Mouse (Mus musculus): ENCODE data around the gene Ppm1d. TPM values are rescaled to one million over a fixed set of nuclear protein-coding genes. Genes with fewer than 3 reads are reported as not detected.
A peak's percentile ranks its signal among the peaks of the same experiment; 100 is the strongest.

Ppm1d gene
- 26.5 and 28.4 TPM in 2 replicates for polyA plus RNA-seq (2014; fragmentation: Nextera tagmentation; extraction: Ambion mirVana)

GRCm38 (mm10) chr11:85310713-85311574 lies at the start of gene Ppm1d:
Gene Ppm1d (plus strand): TSS chr11:85311244.
- Histone ChIP-seq H3K36me3 (ENCODE audit: control insufficient read depth, insufficient read depth, low read length) (no peaks in the 10 kb centered on the region), H3K27ac (ENCODE audit: low read depth, low read length) (peak within 1 kb of the TSS; percentile 79), H3K9me3 (ENCODE audit: control insufficient read depth, low read length) (no peaks in the 10 kb centered on the region), H3K4me3 (ENCODE audit: low read depth, low read length) (peak within 1 kb of the TSS; percentile 67), H3K27me3 (ENCODE audit: control insufficient read depth, insufficient read depth, low read length) (no peaks in the 10 kb centered on the region), H3K9ac (ENCODE audit: low read depth, low read length) (peak within 1 kb of the TSS; percentile 91), H3K4me2 (replicated peaks; ENCODE audit: low read depth, low read length) (peak within 1 kb of the TSS; percentile 91), H3K4me1 (replicated peaks; ENCODE audit: control insufficient read depth, insufficient read depth, low read length) (no peaks in the 10 kb centered on the region; the same call in 1 of the 2 replicates)
- peak; percentile 95 for ATAC-seq (ENCODE audit: low FRiP score)
- WGBS = under 1% methylated on average over 59 of the region's 78 CpGs
- peak; percentile 100 for DNase-seq (ENCODE audit: low spot score)

- WGBS = 64% methylated on average over 5 of the region's 5 CpGs
- DNase-seq (ENCODE audit: low spot score) = no peak
- no peaks in the 10 kb centered on the region for H3K4me1 ChIP-seq (replicated peaks; ENCODE audit: control insufficient read depth, insufficient read depth, low read length)
- ATAC-seq (ENCODE audit: low FRiP score) = no peak
- no peak overlapping the region for H3K9ac ChIP-seq (ENCODE audit: low read depth, low read length)
- no peak overlapping the region for H3K27ac ChIP-seq (ENCODE audit: low read depth, low read length)
- no peaks in the 10 kb centered on the region for H3K36me3 ChIP-seq (ENCODE audit: control insufficient read depth, insufficient read depth, low read length)
- H3K9me3 ChIP-seq (ENCODE audit: control insufficient read depth, low read length) = no peaks in the 10 kb centered on the region
- no peaks in the 10 kb centered on the region for H3K27me3 ChIP-seq (ENCODE audit: control insufficient read depth, insufficient read depth, low read length)
- H3K4me2 ChIP-seq (replicated peaks; ENCODE audit: low read depth, low read length) = no peak overlapping the region
- no peak overlapping the region for H3K4me3 ChIP-seq (ENCODE audit: low read depth, low read length)
These were observed 46.4 kb upstream of the Ppm1d start for GRCm38 (mm10) chr11:85264635-85265034.

- no peak overlapping the region for H3K27ac ChIP-seq (ENCODE audit: low read depth, low read length)
- WGBS = 84% methylated on average over 1 of the region's 1 CpGs
- no peak for ATAC-seq (ENCODE audit: low FRiP score)
- no peaks in the 10 kb centered on the region for H3K4me1 ChIP-seq (replicated peaks; ENCODE audit: control insufficient read depth, insufficient read depth, low read length)
- H3K9me3 ChIP-seq (ENCODE audit: control insufficient read depth, low read length) = no peaks in the 10 kb centered on the region
- H3K4me3 ChIP-seq (ENCODE audit: low read depth, low read length) = no peak overlapping the region
- no peaks in the 10 kb centered on the region for H3K36me3 ChIP-seq (ENCODE audit: control insufficient read depth, insufficient read depth, low read length)
- H3K4me2 ChIP-seq (replicated peaks; ENCODE audit: low read depth, low read length) = no peak overlapping the region
- no peaks in the 10 kb centered on the region for H3K27me3 ChIP-seq (ENCODE audit: control insufficient read depth, insufficient read depth, low read length)
- H3K9ac ChIP-seq (ENCODE audit: low read depth, low read length) = no peak overlapping the region
- DNase-seq (ENCODE audit: low spot score) = no peak
These were observed 43.7 kb upstream of the Ppm1d start for GRCm38 (mm10) chr11:85267393-85267792.

GRCm38 (mm10) chr11:85270631-85271030 lies 40.4 kb upstream of the Ppm1d start:
- Histone ChIP-seq H3K4me3 (ENCODE audit: low read depth, low read length) (no peak overlapping the region), H3K27me3 (ENCODE audit: control insufficient read depth, insufficient read depth, low read length) (no peaks in the 10 kb centered on the region), H3K9ac (ENCODE audit: low read depth, low read length) (no peak overlapping the region), H3K4me1 (replicated peaks; ENCODE audit: control insufficient read depth, insufficient read depth, low read length) (no peaks in the 10 kb centered on the region), H3K27ac (ENCODE audit: low read depth, low read length) (no peak overlapping the region), H3K4me2 (replicated peaks; ENCODE audit: low read depth, low read length) (no peak overlapping the region), H3K9me3 (ENCODE audit: control insufficient read depth, low read length) (no peaks in the 10 kb centered on the region), H3K36me3 (ENCODE audit: control insufficient read depth, insufficient read depth, low read length) (no peaks in the 10 kb centered on the region)
- 53% methylated on average over 3 of the region's 3 CpGs for WGBS
- ATAC-seq (ENCODE audit: low FRiP score) (no peak), DNase-seq (ENCODE audit: low spot score) (peak; percentile 50)

- DNase-seq (ENCODE audit: low spot score) = no peak
- Histone ChIP-seq H3K36me3 (ENCODE audit: control insufficient read depth, insufficient read depth, low read length) (no peaks in the 10 kb centered on the region), H3K4me1 (replicated peaks; ENCODE audit: control insufficient read depth, insufficient read depth, low read length) (no peaks in the 10 kb centered on the region)
These were observed 37.7 kb upstream of the Ppm1d start for GRCm38 (mm10) chr11:85273299-85273698.

GRCm38 (mm10) chr11:85275151-85275550 lies 35.9 kb upstream of the Ppm1d start:
- Histone ChIP-seq H3K4me1 (replicated peaks; ENCODE audit: control insufficient read depth, insufficient read depth, low read length) (no peaks in the 10 kb centered on the region), H3K9ac (ENCODE audit: low read depth, low read length) (no peak overlapping the region), H3K4me3 (ENCODE audit: low read depth, low read length) (no peak overlapping the region), H3K4me2 (replicated peaks; ENCODE audit: low read depth, low read length) (no peak overlapping the region), H3K9me3 (ENCODE audit: control insufficient read depth, low read length) (no peaks in the 10 kb centered on the region), H3K36me3 (ENCODE audit: control insufficient read depth, insufficient read depth, low read length) (no peaks in the 10 kb centered on the region), H3K27me3 (ENCODE audit: control insufficient read depth, insufficient read depth, low read length) (no peaks in the 10 kb centered on the region), H3K27ac (ENCODE audit: low read depth, low read length) (no peak overlapping the region)
- no peak for ATAC-seq (ENCODE audit: low FRiP score)
- no peak for DNase-seq (ENCODE audit: low spot score)
- WGBS = 89% methylated on average over 5 of the region's 5 CpGs

More at GRCm38 (mm10) chr11:85273299-85273698, 37.7 kb upstream of the Ppm1d start:
- no peak overlapping the region for H3K4me3 ChIP-seq (ENCODE audit: low read depth, low read length)
- no peak for ATAC-seq (ENCODE audit: low FRiP score)
- H3K9ac ChIP-seq (ENCODE audit: low read depth, low read length) = no peak overlapping the region
- H3K27ac ChIP-seq (ENCODE audit: low read depth, low read length) = no peak overlapping the region
- no peak overlapping the region for H3K4me2 ChIP-seq (replicated peaks; ENCODE audit: low read depth, low read length)
- no peaks in the 10 kb centered on the region for H3K9me3 ChIP-seq (ENCODE audit: control insufficient read depth, low read length)
- no peaks in the 10 kb centered on the region for H3K27me3 ChIP-seq (ENCODE audit: control insufficient read depth, insufficient read depth, low read length)
- 70% methylated on average over 6 of the region's 6 CpGs for WGBS

GRCm38 (mm10) chr11:85277609-85278008 lies 33.4 kb upstream of the Ppm1d start:
- Histone ChIP-seq H3K9ac (ENCODE audit: low read depth, low read length) (no peak overlapping the region), H3K36me3 (ENCODE audit: control insufficient read depth, insufficient read depth, low read length) (no peaks in the 10 kb centered on the region), H3K4me3 (ENCODE audit: low read depth, low read length) (no peak overlapping the region), H3K4me1 (replicated peaks; ENCODE audit: control insufficient read depth, insufficient read depth, low read length) (no peaks in the 10 kb centered on the region), H3K27ac (ENCODE audit: low read depth, low read length) (no peak overlapping the region), H3K27me3 (ENCODE audit: control insufficient read depth, insufficient read depth, low read length) (no peaks in the 10 kb centered on the region), H3K9me3 (ENCODE audit: control insufficient read depth, low read length) (no peaks in the 10 kb centered on the region), H3K4me2 (replicated peaks; ENCODE audit: low read depth, low read length) (no peak overlapping the region)
- no peak for ATAC-seq (ENCODE audit: low FRiP score)
- 79% methylated on average over 5 of the region's 5 CpGs for WGBS
- DNase-seq (ENCODE audit: low spot score) = no peak

GRCm38 (mm10) chr11:85278175-85278574 lies 32.9 kb upstream of the Ppm1d start:
- no peaks in the 10 kb centered on the region for H3K36me3 ChIP-seq (ENCODE audit: control insufficient read depth, insufficient read depth, low read length)
- 70% methylated on average over 1 of the region's 1 CpGs for WGBS
- DNase-seq (ENCODE audit: low spot score) (no peak), ATAC-seq (ENCODE audit: low FRiP score) (no peak)
- no peaks in the 10 kb centered on the region for H3K4me1 ChIP-seq (replicated peaks; ENCODE audit: control insufficient read depth, insufficient read depth, low read length)
- no peak overlapping the region for H3K4me2 ChIP-seq (replicated peaks; ENCODE audit: low read depth, low read length)
- H3K9me3 ChIP-seq (ENCODE audit: control insufficient read depth, low read length) = no peaks in the 10 kb centered on the region
- H3K9ac ChIP-seq (ENCODE audit: low read depth, low read length) = no peak overlapping the region
- H3K27me3 ChIP-seq (ENCODE audit: control insufficient read depth, insufficient read depth, low read length) = no peaks in the 10 kb centered on the region
- no peak overlapping the region for H3K4me3 ChIP-seq (ENCODE audit: low read depth, low read length)
- H3K27ac ChIP-seq (ENCODE audit: low read depth, low read length) = no peak overlapping the region
